Mouse (Mus musculus) G1E (cell line): Measurements from ENCODE around the gene Rps6kb1.

Source experiments
- CTCF ChIP-seq: IDR thresholded peaks from 2 replicates; pipeline ENCODE4 v1.5.1; 2012; ENCODE audit warnings: low read depth, low read length, inconsistent platforms, mixed read lengths
- GATA1 ChIP-seq: IDR thresholded peaks from 2 replicates; pipeline ENCODE4 v1.6.1; 2012; ENCODE audit warnings: borderline replicate concordance, low read length, inconsistent platforms, mixed read lengths

GRCm38 (mm10) chr11:86507991-86508390 is 36.6 kb downstream of the Rps6kb1 start:
- no peak for TF ChIP-seq CTCF
- no peak for TF ChIP-seq GATA1
